ENCODE assay signal across 12 mouse cellular contexts in the genomic region with DNA sequence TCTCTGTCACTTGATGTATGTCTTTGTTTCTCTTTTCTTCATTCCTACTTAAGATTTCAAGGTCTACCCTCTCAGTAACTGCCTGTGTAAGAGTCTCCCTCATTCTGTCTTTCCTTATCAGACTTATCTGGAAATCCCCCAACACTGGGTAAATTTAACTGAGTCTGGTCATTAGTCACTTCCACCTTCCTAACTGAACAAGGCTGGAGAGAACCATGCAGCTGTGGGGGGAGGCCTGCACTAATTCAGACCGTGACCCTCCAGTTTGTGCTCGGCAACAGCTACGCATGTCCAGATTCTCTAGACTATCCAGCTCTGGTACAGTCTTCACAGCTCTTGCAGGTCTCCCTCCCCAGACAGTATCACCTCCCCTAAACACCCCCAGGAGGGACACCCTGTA.
"Had no signal": no experiment of that assay in that cellular context is flagged by ENCODE, and none has a peak within 500 bp of the region (broad histone marks: within the 10 kb centered on the region; RNA-seq: fewer than 3 reads in every experiment).

No protein-coding gene starts in this region.

- H3K4me3 ChIP-seq: kidney, embryonic 15.5 days; limb, embryonic 13.5 days; midbrain, embryonic 13.5 days; stomach, embryonic 15.5 days had no signal

- H3K36me3 ChIP-seq: kidney, embryonic 15.5 days; limb, embryonic 13.5 days; midbrain, embryonic 13.5 days; stomach, embryonic 15.5 days had no signal

- H3K4me1 ChIP-seq: kidney, embryonic 15.5 days; limb, embryonic 13.5 days; midbrain, embryonic 13.5 days; stomach, embryonic 15.5 days had no signal

- ATAC-seq: lung, postnatal 0 days; midbrain, embryonic 13.5 days had no signal

- H3K27me3 ChIP-seq: midbrain, embryonic 13.5 days; stomach, embryonic 15.5 days had no signal

- H3K9me3 ChIP-seq: kidney, embryonic 15.5 days; limb, embryonic 13.5 days; midbrain, embryonic 13.5 days; stomach, embryonic 15.5 days had no signal

- DNase-seq: kidney, postnatal 14 days; left cerebral cortex, postnatal 4 days; lung, adult 18-20 months; lung, postnatal 36 days; right cerebral cortex, postnatal 14 days; thymus, adult 2 months; thymus, postnatal 25 days had no signal
